Mouse (Mus musculus) embryonic facial prominence, embryonic 13.5 days (tissue): ENCODE data around the gene Xab2. TPM values are rescaled to one million over a fixed set of nuclear protein-coding genes. Genes with fewer than 3 reads are reported as not detected.
A peak's percentile ranks its signal among the peaks of the same experiment; 100 is the strongest.

Source experiments
- ATAC-seq: fragments of 200-750 bp; cut with Nextera tagmentation; 2 replicates; pipeline ENCODE4 v1.8.0; 2017; ENCODE audit warnings: low read depth; ENCODE audit not compliant: insufficient number of reproducible peaks, insufficient read depth, low FRiP score, low TSS enrichment
- H3K27ac ChIP-seq: fragments of 300-500 bp; sonication (generic); 2 replicates; pipeline ENCODE4 v1.5.1; 2015; ENCODE audit warnings: moderate library complexity, mild to moderate bottlenecking, inconsistent platforms
- H3K27me3 ChIP-seq: fragments of 300-500 bp; sonication (generic); 2 replicates; pipeline ENCODE4 v1.6.1; 2015; ENCODE audit warnings: mild to moderate bottlenecking, inconsistent platforms
- H3K36me3 ChIP-seq: fragments of 300-500 bp; sonication (generic); 2 replicates; pipeline ENCODE4 v1.6.1; 2015; ENCODE audit warnings: mild to moderate bottlenecking, inconsistent platforms
- H3K4me1 ChIP-seq: fragments of 300-500 bp; sonication (generic); 2 replicates; pipeline ENCODE4 v1.6.1; 2015; ENCODE audit warnings: inconsistent platforms
- H3K4me2 ChIP-seq: fragments of 300-500 bp; sonication (generic); 2 replicates; pipeline ENCODE4 v1.6.1; 2015; ENCODE audit warnings: moderate library complexity, mild to moderate bottlenecking, inconsistent platforms
- H3K4me3 ChIP-seq: fragments of 300-500 bp; sonication (generic); 2 replicates; pipeline ENCODE4 v1.5.1; 2015; ENCODE audit warnings: mild to moderate bottlenecking, inconsistent platforms
- H3K9ac ChIP-seq: fragments of 300-500 bp; sonication (generic); 2 replicates; pipeline ENCODE4 v1.6.1; 2015; ENCODE audit warnings: mild to moderate bottlenecking, inconsistent platforms
- H3K9me3 ChIP-seq: fragments of 300-500 bp; sonication (generic); 2 replicates; pipeline ENCODE4 v1.6.1; 2016; ENCODE audit warnings: inconsistent platforms
- WGBS: fragments of 180-500 bp; shearing (Covaris S2); methylation state at CpG from one replicate; pipeline ENCODE4 v1.1.7; 2015; ENCODE audit warnings: mixed read lengths; 5-methylcytosine and 5-hydroxymethylcytosine counted together
- polyA plus RNA-seq: library from polyadenylated mRNA; unstranded; fragments of >200 nt; fragmentation: Nextera tagmentation; extraction: Ambion mirVana; gene quantifications from 2 replicates; pipeline ENCODE4 v1.2.1, GENCODE M21; 2015

Gene Xab2
- 59.2 and 62.2 TPM in 2 replicates for polyA plus RNA-seq

GRCm38 (mm10) chr8:3621199-3621970, at the start of gene Xab2, which contains the start of gene Pet100:
Gene Xab2 (minus strand): TSS chr8:3621316.
Gene Pet100 (plus strand): TSS chr8:3621548.
- H3K27me3 ChIP-seq, result no peaks in the 10 kb centered on the region

GRCm38 (mm10) chr8:3670388-3670787, 49.3 kb upstream of the Xab2 start:
- Histone ChIP-seq H3K36me3 (no peaks in the 10 kb centered on the region), H3K27me3 (no peaks in the 10 kb centered on the region), H3K9me3 (no peaks in the 10 kb centered on the region), H3K27ac (no peak overlapping the region), H3K9ac (no peak overlapping the region), H3K4me1 (peaks cover 3% of the 10 kb centered on the region; the same call in 1 of the 2 replicates), H3K4me3 (no peak overlapping the region), H3K4me2 (no peak overlapping the region)
- WGBS, result 80% methylated on average over 2 of the region's 2 CpGs
- no peak for ATAC-seq

More at GRCm38 (mm10) chr8:3621199-3621970, at the start of gene Xab2, which contains the start of gene Pet100:
- H3K4me2 ChIP-seq, result peak within 1 kb of the TSS; percentile 80
- peak within 1 kb of the TSS; percentile 79 for H3K4me3 ChIP-seq
- no peak within 1 kb of the TSS for H3K27ac ChIP-seq
- peaks cover 18% of the 10 kb centered on the region for H3K4me1 ChIP-seq
- peak; percentile 95 for ATAC-seq
- WGBS, result under 1% methylated on average over 37 of the region's 37 CpGs
- H3K9me3 ChIP-seq, result no peaks in the 10 kb centered on the region
- peaks cover 23% of the 10 kb centered on the region for H3K36me3 ChIP-seq
- H3K9ac ChIP-seq, result peak within 1 kb of the TSS; percentile 79

GRCm38 (mm10) chr8:3665507-3665906, 44.4 kb upstream of the Xab2 start, which contains the start of gene Mcemp1:
Gene Mcemp1 (plus strand): TSS chr8:3665754.
- Histone ChIP-seq H3K4me3 (no peak within 1 kb of the TSS), H3K27me3 (no peaks in the 10 kb centered on the region), H3K36me3 (no peaks in the 10 kb centered on the region), H3K4me1 (no peaks in the 10 kb centered on the region), H3K4me2 (no peak within 1 kb of the TSS), H3K9ac (no peak within 1 kb of the TSS), H3K9me3 (no peaks in the 10 kb centered on the region), H3K27ac (no peak within 1 kb of the TSS)
- WGBS, result 49% methylated on average over 6 of the region's 6 CpGs
- no peak for ATAC-seq

GRCm38 (mm10) chr8:3664405-3664804, 43.3 kb upstream of the Xab2 start:
- H3K4me3 ChIP-seq, result no peak overlapping the region
- no peaks in the 10 kb centered on the region for H3K36me3 ChIP-seq
- no peak for ATAC-seq
- H3K4me1 ChIP-seq, result no peaks in the 10 kb centered on the region
- H3K27me3 ChIP-seq, result no peaks in the 10 kb centered on the region
- 64% methylated on average over 5 of the region's 5 CpGs for WGBS
- no peak overlapping the region for H3K4me2 ChIP-seq
- no peak overlapping the region for H3K27ac ChIP-seq
- no peaks in the 10 kb centered on the region for H3K9me3 ChIP-seq
- H3K9ac ChIP-seq, result no peak overlapping the region

- no peaks in the 10 kb centered on the region for H3K9me3 ChIP-seq
- no peak overlapping the region for H3K9ac ChIP-seq
- H3K4me3 ChIP-seq, result no peak overlapping the region
- H3K36me3 ChIP-seq, result no peaks in the 10 kb centered on the region
- WGBS, result 79% methylated on average over 8 of the region's 8 CpGs
- peaks cover 5% of the 10 kb centered on the region; the same call in 1 of the 2 replicates for H3K4me1 ChIP-seq
- H3K27me3 ChIP-seq, result no peaks in the 10 kb centered on the region
- H3K4me2 ChIP-seq, result no peak overlapping the region
- H3K27ac ChIP-seq, result no peak overlapping the region
- no peak for ATAC-seq
Measured at GRCm38 (mm10) chr8:3660889-3661288, 39.8 kb upstream of the Xab2 start.

GRCm38 (mm10) chr8:3656725-3657381, 35.7 kb upstream of the Xab2 start:
- ATAC-seq, result 0 out of 2 replicates have a peak, but pooled peaks have one; percentile 29
- no peak overlapping the region for H3K4me2 ChIP-seq

GRCm38 (mm10) chr8:3655526-3655925, 34.4 kb upstream of the Xab2 start, which contains the start of gene Retn:
Gene Retn (plus strand): TSS chr8:3655770.
- no peak for ATAC-seq
- Histone ChIP-seq H3K27ac (no peak within 1 kb of the TSS), H3K36me3 (no peaks in the 10 kb centered on the region), H3K9me3 (no peaks in the 10 kb centered on the region), H3K4me3 (no peak within 1 kb of the TSS), H3K4me1 (peaks cover 5% of the 10 kb centered on the region; the same call in 1 of the 2 replicates), H3K4me2 (no peak within 1 kb of the TSS), H3K9ac (no peak within 1 kb of the TSS), H3K27me3 (no peaks in the 10 kb centered on the region)
- 72% methylated on average over 3 of the region's 3 CpGs for WGBS

More at GRCm38 (mm10) chr8:3656725-3657381, 35.7 kb upstream of the Xab2 start:
- no peaks in the 10 kb centered on the region for H3K27me3 ChIP-seq
- H3K27ac ChIP-seq, result no peak overlapping the region
- no peaks in the 10 kb centered on the region for H3K9me3 ChIP-seq
- WGBS, result 16% methylated on average over 7 of the region's 7 CpGs
- H3K9ac ChIP-seq, result no peak overlapping the region
- H3K4me3 ChIP-seq, result no peak overlapping the region
- H3K4me1 ChIP-seq, result peaks cover 5% of the 10 kb centered on the region; the same call in 1 of the 2 replicates
- H3K36me3 ChIP-seq, result no peaks in the 10 kb centered on the region

GRCm38 (mm10) chr8:3654726-3655508, 33.8 kb upstream of the Xab2 start:
- Histone ChIP-seq H3K36me3 (no peaks in the 10 kb centered on the region), H3K4me3 (no peak overlapping the region), H3K9me3 (no peaks in the 10 kb centered on the region), H3K4me1 (peaks cover 5% of the 10 kb centered on the region; the same call in 1 of the 2 replicates), H3K27me3 (no peaks in the 10 kb centered on the region), H3K9ac (no peak overlapping the region), H3K27ac (no peak overlapping the region), H3K4me2 (no peak overlapping the region)
- WGBS, result 76% methylated on average over 11 of the region's 11 CpGs
- ATAC-seq, result no peak

GRCm38 (mm10) chr8:3652845-3653244, 31.7 kb upstream of the Xab2 start:
- H3K27ac ChIP-seq, result no peak overlapping the region
- H3K27me3 ChIP-seq, result no peaks in the 10 kb centered on the region

GRCm38 (mm10) chr8:3648990-3649389, 27.9 kb upstream of the Xab2 start:
- no peaks in the 10 kb centered on the region for H3K4me1 ChIP-seq
- no peak overlapping the region for H3K4me3 ChIP-seq
- no peak overlapping the region for H3K9ac ChIP-seq
- no peaks in the 10 kb centered on the region for H3K27me3 ChIP-seq
- H3K9me3 ChIP-seq, result no peaks in the 10 kb centered on the region
- no peak overlapping the region for H3K4me2 ChIP-seq
- H3K36me3 ChIP-seq, result no peaks in the 10 kb centered on the region
- WGBS, result 41% methylated on average over 1 of the region's 1 CpGs
- peak; percentile 22; the same call in 1 of the 2 replicates for ATAC-seq
- H3K27ac ChIP-seq, result no peak overlapping the region

More at GRCm38 (mm10) chr8:3652845-3653244, 31.7 kb upstream of the Xab2 start:
- peaks cover 5% of the 10 kb centered on the region; the same call in 1 of the 2 replicates for H3K4me1 ChIP-seq
- no peak overlapping the region for H3K4me2 ChIP-seq
- no peaks in the 10 kb centered on the region for H3K36me3 ChIP-seq
- ATAC-seq, result no peak
- no peak overlapping the region for H3K4me3 ChIP-seq
- WGBS, result 69% methylated on average over 3 of the region's 3 CpGs
- H3K9ac ChIP-seq, result no peak overlapping the region
- no peaks in the 10 kb centered on the region for H3K9me3 ChIP-seq

- ATAC-seq, result no peak
Measured at GRCm38 (mm10) chr8:3648268-3648667, 27.2 kb upstream of the Xab2 start.

More at GRCm38 (mm10) chr8:3648268-3648667, 27.2 kb upstream of the Xab2 start:
- H3K9me3 ChIP-seq, result no peaks in the 10 kb centered on the region
- H3K4me3 ChIP-seq, result no peak overlapping the region
- no peak overlapping the region for H3K27ac ChIP-seq
- no peak overlapping the region for H3K9ac ChIP-seq
- WGBS, result 67% methylated on average over 2 of the region's 2 CpGs
- H3K27me3 ChIP-seq, result no peaks in the 10 kb centered on the region
- no peaks in the 10 kb centered on the region for H3K4me1 ChIP-seq
- H3K4me2 ChIP-seq, result no peak overlapping the region
- H3K36me3 ChIP-seq, result no peaks in the 10 kb centered on the region
